Mouse (Mus musculus): ENCODE data around the gene Slc37a2.

GRCm38 (mm10) chr9:37203884-37204283 lies 51.7 kb downstream of the Slc37a2 start:
- no peak for TF ChIP-seq CTCF (IDR thresholded peaks at IDR 0.05; ENCODE audit: borderline replicate concordance, extremely low read depth, insufficient read depth, insufficient read length)
- no peak for TF ChIP-seq POLR2A (IDR thresholded peaks at IDR 0.05; ENCODE audit: borderline replicate concordance, extremely low read depth, insufficient read depth, insufficient read length, poor library complexity, severe bottlenecking)
